12 mouse cellular contexts compared by ENCODE assay signal in the genomic region with DNA sequence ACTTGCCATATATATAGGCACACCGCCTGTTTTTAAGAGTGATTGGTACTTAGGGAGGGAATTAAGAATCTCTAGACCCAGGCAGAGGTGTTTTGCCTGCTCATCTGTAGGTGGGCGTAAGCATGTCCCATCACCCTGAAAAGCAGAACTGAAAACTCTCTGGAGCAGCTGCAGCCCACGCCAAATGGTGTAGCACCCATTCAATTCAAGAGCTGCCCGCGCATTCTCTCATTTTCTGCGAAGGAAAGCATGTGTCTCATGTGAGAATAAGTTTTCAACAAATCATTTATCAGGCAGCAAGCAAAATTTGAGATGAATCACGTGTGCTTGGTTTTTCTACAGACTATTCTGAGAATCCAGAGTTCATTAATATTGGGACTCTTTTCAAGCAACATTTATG.
A peak's percentile ranks its signal among the peaks of the same experiment; 100 is the strongest.
DNase-seq lines count a peak whose midpoint lies in the region; ATAC-seq and TF ChIP-seq lines count a peak whose summit lies in the region.
"Had no signal": no experiment of that assay in that cellular context is flagged by ENCODE, and none has a peak within 500 bp of the region (broad histone marks: within the 10 kb centered on the region; RNA-seq: fewer than 3 reads in every experiment).

No protein-coding gene starts in this region.

- H3K4me2 ChIP-seq in CH12.LX (ENCODE audit: insufficient read depth, low read depth, poor library complexity, severe bottlenecking): peak overlapping the region; percentile 60
- no peak overlapping the region for H3K4me2 ChIP-seq in forebrain, embryonic 14.5 days (ENCODE audit: low read length)
- H3K4me2 ChIP-seq: neural tube, embryonic 12.5 days had no signal

- TF ChIP-seq POLR2A in CH12.LX (IDR thresholded peaks at IDR 0.05; ENCODE audit: low read depth, low read length): peak; percentile 52; the same call in 1 of the 2 replicates

- TF ChIP-seq CTCF in CH12.LX (conservative IDR thresholded peaks at IDR 0.05 in 1 of 2, IDR thresholded peaks at IDR 0.05 in 1 of 2; ENCODE audit: low read depth in 2 of 2, low read length in 2 of 2): no peak

- peak overlapping the region; percentile 75 for H3K27ac ChIP-seq in CH12.LX (ENCODE audit: insufficient read depth, low read depth)
- H3K27ac ChIP-seq in forebrain, embryonic 14.5 days (ENCODE audit: low read depth, low read length): no peak overlapping the region
- H3K27ac ChIP-seq: hindbrain, postnatal 0 days; midbrain, embryonic 10.5 days; neural tube, embryonic 12.5 days had no signal

- TF ChIP-seq EP300 in CH12.LX (IDR thresholded peaks at IDR 0.05; ENCODE audit: low read length): peak; percentile 99

- no peaks in the 10 kb centered on the region for H3K9me3 ChIP-seq in CH12.LX (replicated peaks; ENCODE audit: low read length)
- H3K9me3 ChIP-seq in forebrain, embryonic 14.5 days (replicated peaks; ENCODE audit: control insufficient read depth, low read length): no peaks in the 10 kb centered on the region
- H3K9me3 ChIP-seq: midbrain, embryonic 10.5 days; neural tube, embryonic 12.5 days had no signal

- H3K36me3 ChIP-seq in CH12.LX (replicated peaks in 1 of 2; ENCODE audit: control insufficient read depth in 1 of 2, insufficient read depth in 1 of 2, low read length in 1 of 2): peaks cover 0 to 4% of the 10 kb centered on the region in 2 experiments
- H3K36me3 ChIP-seq in forebrain, embryonic 14.5 days (ENCODE audit: control insufficient read depth, insufficient read depth, low read length): 0 out of 2 replicates have a peak, but pooled peaks cover 7% of the 10 kb centered on the region

- peak; percentile 62 for DNase-seq in layer of hippocampus, adult 9-11 months
- DNase-seq in layer of hippocampus, postnatal 25 days (ENCODE audit: extremely low spot score in 1 of 2, low spot score in 1 of 2): no peak
- DNase-seq in CH12.LX (ENCODE audit: extremely low read depth): peak; percentile 93
- DNase-seq in left cerebral cortex, adult 18-20 months (ENCODE audit: low spot score in 2 of 2): peak; percentile 38 to 69
- peak; percentile 67 to 81 for DNase-seq in right cerebral cortex, postnatal 36 days (ENCODE audit: low spot score in 2 of 2)
- no peak for DNase-seq in embryo, embryonic 10.5 days (ENCODE audit: low spot score)
- DNase-seq in forebrain, embryonic 14.5 days (ENCODE audit: low spot score): no peak
- DNase-seq in urinary bladder, postnatal 4 days (ENCODE audit: low spot score in 2 of 2): no peak
- DNase-seq: kidney, postnatal 25 days had no signal

- H3K4me1 ChIP-seq in CH12.LX (ENCODE audit: control insufficient read depth in 1 of 2, insufficient read depth in 2 of 2): peaks cover 14 to 82% of the 10 kb centered on the region in 2 experiments
- peaks cover 22% of the 10 kb centered on the region for H3K4me1 ChIP-seq in forebrain, embryonic 14.5 days (ENCODE audit: control insufficient read depth, insufficient read depth, low read length)

- in situ Hi-C loops in CH12.LX (cut with MboI; ENCODE audit: low pct_ligation_motif_present, low pct_unique_long_range_greater_than_20kb, low sequenced_read_pairs): no loop called here

- peak; percentile 6 for TF ChIP-seq RAD21 in CH12.LX (IDR thresholded peaks at IDR 0.05; ENCODE audit: low read depth, low read length)

- no peak for ATAC-seq in forebrain, embryonic 14.5 days
- ATAC-seq: hindbrain, postnatal 0 days had no signal

- peaks cover 10% of the 10 kb centered on the region for H3K79me2 ChIP-seq in CH12.LX (replicated peaks; ENCODE audit: control insufficient read depth, extremely low read depth, insufficient read depth, poor library complexity, severe bottlenecking)

- no peaks in the 10 kb centered on the region for H3K27me3 ChIP-seq in CH12.LX (replicated peaks)
- no peaks in the 10 kb centered on the region for H3K27me3 ChIP-seq in forebrain, embryonic 14.5 days (replicated peaks; ENCODE audit: control insufficient read depth, insufficient read depth, low read length)
- H3K27me3 ChIP-seq: neural tube, embryonic 12.5 days had no signal

- dilution Hi-C loops in CH12.LX (cut with MboI; ENCODE audit: extremely low pct_ligation_motif_present, extremely low pct_unique_long_range_greater_than_20kb, low sequenced_read_pairs): no loop called here

- 83% methylated on average over 7 of the region's 7 CpGs for WGBS in forebrain, embryonic 14.5 days

- H3K4me3 ChIP-seq in CH12.LX (replicated peaks in 1 of 3; ENCODE audit: low read depth in 2 of 3, low read length in 2 of 3, poor library complexity in 1 of 3): no peak overlapping the region
- no peak overlapping the region for H3K4me3 ChIP-seq in forebrain, embryonic 14.5 days (ENCODE audit: low read depth, low read length)
- H3K4me3 ChIP-seq: midbrain, embryonic 10.5 days; neural tube, embryonic 12.5 days had no signal

- H3K9ac ChIP-seq in CH12.LX (ENCODE audit: insufficient read depth, low read depth): peak overlapping the region; percentile 66; the same call in 1 of the 2 replicates
- H3K9ac ChIP-seq in forebrain, embryonic 14.5 days (ENCODE audit: low read length): no peak overlapping the region
- H3K9ac ChIP-seq: neural tube, embryonic 12.5 days had no signal

TF ChIP-seq in CH12.LX, 34 proteins besides CTCF, POLR2A, EP300 and RAD21:
- no peak for TF ChIP-seq PAX5 (IDR thresholded peaks at IDR 0.05; ENCODE audit: low read length)
- TF ChIP-seq TBP (conservative IDR thresholded peaks at IDR 0.05; ENCODE audit: low read depth, low read length): peak; percentile 66; the same call in 1 of the 2 replicates
- peak; percentile 79 for TF ChIP-seq CHD2 (IDR thresholded peaks at IDR 0.05; ENCODE audit: low read length)
- peak; percentile 26; the same call in 1 of the 2 replicates for TF ChIP-seq NELFE (IDR thresholded peaks at IDR 0.05; ENCODE audit: low read depth, low read length)
- TF ChIP-seq MEF2A (IDR thresholded peaks at IDR 0.05; ENCODE audit: borderline replicate concordance, low read depth, low read length): peak; percentile 92
- TF ChIP-seq RCOR1 (conservative IDR thresholded peaks at IDR 0.05; ENCODE audit: low read depth, low read length): peak; percentile 98
- TF ChIP-seq ZMIZ1 (IDR thresholded peaks at IDR 0.05; ENCODE audit: low read depth, low read length): 0 out of 2 replicates have a peak, but pooled peaks have one; percentile 24
- peak; percentile 25; the same call in 1 of the 2 replicates for TF ChIP-seq USF1 (IDR thresholded peaks at IDR 0.05; ENCODE audit: low read depth, low read length)
- peak; percentile 98 for TF ChIP-seq MYC (IDR thresholded peaks at IDR 0.05; ENCODE audit: low read depth, low read length)
- 0 out of 2 replicates have a peak, but pooled peaks have one; percentile 44 for TF ChIP-seq KAT2A (IDR thresholded peaks at IDR 0.05; ENCODE audit: insufficient replicate concordance, low read length)
- no peak for TF ChIP-seq ZKSCAN1 (IDR thresholded peaks at IDR 0.05; ENCODE audit: borderline replicate concordance, low read depth, low read length)
- TF ChIP-seq NRF1 (IDR thresholded peaks at IDR 0.05; ENCODE audit: low read depth, low read length): peak; percentile 69
- TF ChIP-seq JUND (conservative IDR thresholded peaks at IDR 0.05; ENCODE audit: low read depth, low read length): peak; percentile 81
- peak; percentile 97 for TF ChIP-seq TCF12 (IDR thresholded peaks at IDR 0.05; ENCODE audit: low read depth, low read length)
- TF ChIP-seq GABPA (IDR thresholded peaks at IDR 0.05; ENCODE audit: insufficient replicate concordance, low read depth, low read length): no peak
- peak; percentile 41; the same call in 1 of the 2 replicates for TF ChIP-seq USF2 (conservative IDR thresholded peaks at IDR 0.05; ENCODE audit: low read depth, low read length)
- peak; percentile 100 for TF ChIP-seq IRF4 (IDR thresholded peaks at IDR 0.05; ENCODE audit: low read depth, low read length)
- TF ChIP-seq MAFK (IDR thresholded peaks at IDR 0.05; ENCODE audit: insufficient replicate concordance, low read length): peak; percentile 86
- TF ChIP-seq SMC3 (IDR thresholded peaks at IDR 0.05; ENCODE audit: low read depth, low read length): peak; percentile 25
- no peak for TF ChIP-seq ELF1 (IDR thresholded peaks at IDR 0.05; ENCODE audit: low read depth, low read length)
- peak; percentile 28; the same call in 1 of the 2 replicates for TF ChIP-seq ZNF384 (IDR thresholded peaks at IDR 0.05; ENCODE audit: low read depth, low read length)
- peak; percentile 67 for TF ChIP-seq JUN (IDR thresholded peaks at IDR 0.05; ENCODE audit: insufficient read depth, low read depth, low read length)
- peak; percentile 93 for TF ChIP-seq MXI1 (IDR thresholded peaks at IDR 0.05; ENCODE audit: low read depth, low read length)
- TF ChIP-seq MAZ (IDR thresholded peaks at IDR 0.05; ENCODE audit: low read depth, low read length): peak; percentile 70; the same call in 1 of the 2 replicates
- TF ChIP-seq BHLHE40 (IDR thresholded peaks at IDR 0.05; ENCODE audit: low read depth, low read length): peak; percentile 100
- TF ChIP-seq ZC3H11A (IDR thresholded peaks at IDR 0.05; ENCODE audit: low read depth, low read length): no peak
- 0 out of 2 replicates have a peak, but pooled peaks have one; percentile 25 for TF ChIP-seq HCFC1 (IDR thresholded peaks at IDR 0.05; ENCODE audit: low read depth, low read length)
- peak; percentile 98 for TF ChIP-seq MAX (IDR thresholded peaks at IDR 0.05; ENCODE audit: low read length)
- TF ChIP-seq ETS1 (conservative IDR thresholded peaks at IDR 0.05; ENCODE audit: low read depth, low read length): peak; percentile 96
- TF ChIP-seq SIN3A (IDR thresholded peaks at IDR 0.05; ENCODE audit: low read length): peak; percentile 96
- peak; percentile 97; the same call in 1 of the 2 replicates for TF ChIP-seq CHD1 (IDR thresholded peaks at IDR 0.05; ENCODE audit: low read depth, low read length)
- TF ChIP-seq E2F4 (IDR thresholded peaks at IDR 0.05; ENCODE audit: insufficient replicate concordance, low read depth, low read length): 0 out of 2 replicates have a peak, but pooled peaks have one; percentile 74
- 0 out of 2 replicates have a peak, but pooled peaks have one; percentile 43 for TF ChIP-seq POLR2AphosphoS2 (IDR thresholded peaks at IDR 0.05; ENCODE audit: low read depth, low read length)
- no peak for TF ChIP-seq UBTF (IDR thresholded peaks at IDR 0.05; ENCODE audit: low read depth, low read length)

Comparison
In these comparisons a context has a peak if more than half of its experiments do, and no peak if none do; other contexts are left out.
1. DNase-seq: peak in layer of hippocampus, adult 9-11 months (single experiment), CH12.LX (single experiment), left cerebral cortex, adult 18-20 months (2 of 2) and right cerebral cortex, postnatal 36 days (2 of 2); none in layer of hippocampus, postnatal 25 days (0 of 2), embryo, embryonic 10.5 days (single experiment), forebrain, embryonic 14.5 days (single experiment) and urinary bladder, postnatal 4 days (0 of 2).